Mouse (Mus musculus): Measurements from ENCODE around the gene Ctse. TPM values are rescaled to one million over a fixed set of nuclear protein-coding genes. Genes with fewer than 3 reads are reported as not detected.

The Ctse gene
- polyA plus RNA-seq, 2 experiments, result 0.11 TPM; not detected in 1

GRCm38 (mm10) chr1:131655601-131656000 is 17.5 kb downstream of the Ctse start:
- no peaks in the 10 kb centered on the region for H3K36me3 ChIP-seq (ENCODE audit: control insufficient read depth, insufficient read depth, low read length)
- no peak overlapping the region for H3K4me2 ChIP-seq (replicated peaks; ENCODE audit: low read depth, low read length, severe bottlenecking)
- WGBS, result 71% methylated on average over 6 of the region's 6 CpGs
- DNase-seq (ENCODE audit: low spot score) (no peak), ATAC-seq (ENCODE audit: low FRiP score, low read depth) (no peak)
- H3K4me3 ChIP-seq (replicated peaks; ENCODE audit: low read length), result no peak overlapping the region
- no peak overlapping the region for H3K27ac ChIP-seq (replicated peaks; ENCODE audit: low read depth, low read length)
- no peak overlapping the region for H3K9ac ChIP-seq (ENCODE audit: low read depth, low read length, severe bottlenecking)
- H3K9me3 ChIP-seq (ENCODE audit: control insufficient read depth, low read length), result no peaks in the 10 kb centered on the region
- H3K27me3 ChIP-seq (ENCODE audit: control insufficient read depth, insufficient read depth, low read length), result no peaks in the 10 kb centered on the region
- no peak for TF ChIP-seq POLR2A (IDR thresholded peaks at IDR 0.05; ENCODE audit: borderline replicate concordance, extremely low read depth, insufficient read depth, insufficient read length)
- no peaks in the 10 kb centered on the region for H3K4me1 ChIP-seq (ENCODE audit: control insufficient read depth, insufficient read depth, low read length)

GRCm38 (mm10) chr1:131657945-131658354 is 19.8 kb downstream of the Ctse start:
- no peaks in the 10 kb centered on the region for H3K27me3 ChIP-seq (ENCODE audit: control insufficient read depth, insufficient read depth, low read length)
- ATAC-seq (ENCODE audit: low FRiP score, low read depth) (peak; percentile 86), DNase-seq (ENCODE audit: low spot score) (peak; percentile 97)
- H3K36me3 ChIP-seq (ENCODE audit: control insufficient read depth, insufficient read depth, low read length), result no peaks in the 10 kb centered on the region
- TF ChIP-seq POLR2A (IDR thresholded peaks at IDR 0.05; ENCODE audit: borderline replicate concordance, extremely low read depth, insufficient read depth, insufficient read length), result no peak
- H3K9me3 ChIP-seq (ENCODE audit: control insufficient read depth, low read length), result no peaks in the 10 kb centered on the region
- H3K9ac ChIP-seq (ENCODE audit: low read depth, low read length, severe bottlenecking), result peak overlapping the region; percentile 4
- H3K27ac ChIP-seq (replicated peaks; ENCODE audit: low read depth, low read length), result no peak overlapping the region
- H3K4me1 ChIP-seq (ENCODE audit: control insufficient read depth, insufficient read depth, low read length), result no peaks in the 10 kb centered on the region
- peak overlapping the region; percentile 40 for H3K4me2 ChIP-seq (replicated peaks; ENCODE audit: low read depth, low read length, severe bottlenecking)
- WGBS, result under 1% methylated on average over 11 of the region's 11 CpGs
- 0 out of 2 replicates have a peak overlapping the region, but pooled peaks have one; percentile 16 for H3K4me3 ChIP-seq (replicated peaks; ENCODE audit: low read length)

GRCm38 (mm10) chr1:131659512-131660085 is 21.5 kb downstream of the Ctse start:
- no peak for TF ChIP-seq POLR2A (IDR thresholded peaks at IDR 0.05; ENCODE audit: borderline replicate concordance, extremely low read depth, insufficient read depth, insufficient read length)

GRCm38 (mm10) chr1:131660266-131660665 is 22.2 kb downstream of the Ctse start:
- Histone ChIP-seq H3K9ac (ENCODE audit: low read depth, low read length, severe bottlenecking) (no peak overlapping the region), H3K4me2 (replicated peaks; ENCODE audit: low read depth, low read length, severe bottlenecking) (no peak overlapping the region), H3K4me1 (ENCODE audit: control insufficient read depth, insufficient read depth, low read length) (no peaks in the 10 kb centered on the region), H3K27ac (replicated peaks; ENCODE audit: low read depth, low read length) (no peak overlapping the region), H3K4me3 (replicated peaks; ENCODE audit: low read length) (no peak overlapping the region), H3K36me3 (ENCODE audit: control insufficient read depth, insufficient read depth, low read length) (no peaks in the 10 kb centered on the region), H3K9me3 (ENCODE audit: control insufficient read depth, low read length) (no peaks in the 10 kb centered on the region), H3K27me3 (ENCODE audit: control insufficient read depth, insufficient read depth, low read length) (no peaks in the 10 kb centered on the region)
- WGBS, result 75% methylated on average over 2 of the region's 2 CpGs
- ATAC-seq (ENCODE audit: low FRiP score, low read depth), result no peak
- no peak for DNase-seq (ENCODE audit: low spot score)
- no peak for TF ChIP-seq POLR2A (IDR thresholded peaks at IDR 0.05; ENCODE audit: borderline replicate concordance, extremely low read depth, insufficient read depth, insufficient read length)

More at GRCm38 (mm10) chr1:131659512-131660085, 21.5 kb downstream of the Ctse start:
- WGBS, result 75% methylated on average over 5 of the region's 5 CpGs
- Histone ChIP-seq H3K4me1 (ENCODE audit: control insufficient read depth, insufficient read depth, low read length) (no peaks in the 10 kb centered on the region), H3K9me3 (ENCODE audit: control insufficient read depth, low read length) (no peaks in the 10 kb centered on the region), H3K36me3 (ENCODE audit: control insufficient read depth, insufficient read depth, low read length) (no peaks in the 10 kb centered on the region), H3K4me3 (replicated peaks; ENCODE audit: low read length) (no peak overlapping the region), H3K27ac (replicated peaks; ENCODE audit: low read depth, low read length) (no peak overlapping the region), H3K4me2 (replicated peaks; ENCODE audit: low read depth, low read length, severe bottlenecking) (no peak overlapping the region), H3K27me3 (ENCODE audit: control insufficient read depth, insufficient read depth, low read length) (no peaks in the 10 kb centered on the region), H3K9ac (ENCODE audit: low read depth, low read length, severe bottlenecking) (no peak overlapping the region)
- ATAC-seq (ENCODE audit: low FRiP score, low read depth) (0 out of 2 replicates have a peak, but pooled peaks have one; percentile 32), DNase-seq (ENCODE audit: low spot score) (no peak)

GRCm38 (mm10) chr1:131660716-131661472 is 22.8 kb downstream of the Ctse start:
- TF ChIP-seq POLR2A (IDR thresholded peaks at IDR 0.05; ENCODE audit: borderline replicate concordance, extremely low read depth, insufficient read depth, insufficient read length), result no peak
- Histone ChIP-seq H3K27me3 (ENCODE audit: control insufficient read depth, insufficient read depth, low read length) (no peaks in the 10 kb centered on the region), H3K4me1 (ENCODE audit: control insufficient read depth, insufficient read depth, low read length) (no peaks in the 10 kb centered on the region), H3K36me3 (ENCODE audit: control insufficient read depth, insufficient read depth, low read length) (no peaks in the 10 kb centered on the region), H3K4me2 (replicated peaks; ENCODE audit: low read depth, low read length, severe bottlenecking) (no peak overlapping the region), H3K9me3 (ENCODE audit: control insufficient read depth, low read length) (no peaks in the 10 kb centered on the region), H3K27ac (replicated peaks; ENCODE audit: low read depth, low read length) (no peak overlapping the region), H3K4me3 (replicated peaks; ENCODE audit: low read length) (no peak overlapping the region), H3K9ac (ENCODE audit: low read depth, low read length, severe bottlenecking) (no peak overlapping the region)
- WGBS, result 75% methylated on average over 7 of the region's 7 CpGs
- no peak for DNase-seq (ENCODE audit: low spot score)
- no peak for ATAC-seq (ENCODE audit: low FRiP score, low read depth)
